Mouse (Mus musculus) activated CD4-positive, CD25-positive, alpha-beta regulatory T cell, adult 9 weeks (primary cell): ENCODE results near the gene Ccdc88b. TPM values are rescaled to one million over a fixed set of nuclear protein-coding genes. Genes with fewer than 3 reads are reported as not detected.

ENCODE experiments used
- polyA plus RNA-seq: library from polyadenylated mRNA; unstranded; fragments of 100-300 nt; shearing (Covaris generic); gene quantifications from one replicate; pipeline ENCODE4 v1.2.1, GENCODE M21; 2017

The Ccdc88b gene
- polyA plus RNA-seq = 64.6 TPM

DNA sequence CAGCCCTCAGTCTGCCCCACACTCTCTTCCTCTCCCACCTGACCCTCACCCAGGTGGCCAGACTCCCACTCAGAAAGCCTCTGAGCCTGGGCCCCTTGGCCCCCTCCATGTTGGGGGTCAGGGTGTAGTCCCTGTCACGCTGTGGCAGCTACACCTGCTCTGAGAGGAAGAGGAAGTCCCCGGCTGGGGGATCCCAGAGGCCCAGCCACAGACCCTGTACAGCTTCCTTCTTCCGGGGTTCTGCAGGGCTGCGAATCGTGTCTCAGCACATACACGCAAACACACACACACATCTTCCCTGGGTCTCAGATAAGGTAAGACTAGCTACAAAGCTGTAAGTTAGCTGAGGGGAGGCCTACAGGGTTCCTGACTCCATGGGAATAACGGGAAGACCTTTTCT, at the start of gene Ccdc88b:
TSS of gene Ccdc88b (minus strand) at position 181 of the 400 bp plus-strand sequence.

DNA sequence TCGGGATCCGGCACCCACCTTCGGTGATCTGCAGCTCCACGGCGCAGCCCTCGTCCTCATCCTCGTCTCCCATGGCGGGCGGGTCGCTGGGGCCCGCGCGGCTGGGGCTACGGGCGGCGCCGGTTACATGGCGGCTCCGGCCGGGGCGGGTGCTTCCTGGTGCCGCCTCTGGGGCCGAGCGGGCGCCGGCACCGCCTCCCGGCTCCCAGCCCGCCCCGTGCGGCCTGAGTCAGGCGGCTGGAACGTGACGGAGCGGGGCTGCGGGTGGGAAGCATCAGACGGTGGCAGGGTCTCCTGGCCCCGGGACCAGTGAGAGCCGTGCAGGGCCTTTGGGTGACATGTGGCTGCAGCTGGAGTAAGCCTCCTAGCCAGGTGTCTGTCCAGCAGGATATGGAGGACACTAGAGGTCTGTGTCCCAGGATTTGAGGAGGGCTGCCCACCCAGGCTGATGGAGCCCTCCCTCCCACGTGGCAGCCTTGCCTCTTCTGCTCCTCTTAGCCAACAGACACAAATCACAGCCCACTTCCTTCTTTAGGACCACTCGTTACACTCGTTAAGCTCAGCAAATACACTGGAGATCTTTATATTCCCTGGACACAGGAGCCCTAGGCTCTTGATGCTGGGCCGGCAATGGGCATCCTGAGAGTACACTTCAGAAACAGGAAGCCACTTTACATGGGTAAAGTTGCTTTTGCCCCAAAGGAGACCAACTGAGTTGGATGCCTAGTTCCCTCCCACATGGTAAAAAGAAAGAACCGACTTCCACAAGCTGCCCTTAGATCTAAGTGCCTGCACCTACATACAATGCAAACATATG, 17.3 kb downstream of the Ccdc88b start, which contains the start of gene Rps6ka4:
TSS of gene Rps6ka4 (minus strand) at position 162 of the 817 bp plus-strand sequence.

Other genes with a start within 250 kb of the Ccdc88b start
- gene Rps6ka4, start 17.6 kb downstream of the Ccdc88b start, polyA plus RNA-seq = 46.0 TPM
- gene Trmt112, start 51.5 kb upstream of the Ccdc88b start, polyA plus RNA-seq = 174 TPM
- 252 TPM for gene Prdx5, start 51.9 kb upstream of the Ccdc88b start, polyA plus RNA-seq
- gene Esrra, start 63.6 kb upstream of the Ccdc88b start, polyA plus RNA-seq = 7.9 TPM
- not detected for gene Catsperz, start 67.2 kb upstream of the Ccdc88b start, polyA plus RNA-seq
- gene Kcnk4, start 76.3 kb upstream of the Ccdc88b start, polyA plus RNA-seq = not detected
- 43.0 TPM for gene Bad, start 83.7 kb upstream of the Ccdc88b start, polyA plus RNA-seq
- gene Gpr137, start 84.3 kb upstream of the Ccdc88b start, polyA plus RNA-seq = 19.9 TPM
- 30.5 TPM for gene Ppp1r14b, start 116.8 kb upstream of the Ccdc88b start, polyA plus RNA-seq
- gene Plcb3, start 118.3 kb upstream of the Ccdc88b start, polyA plus RNA-seq = 14.8 TPM
- 57.8 TPM for gene Fkbp2, start 122.3 kb upstream of the Ccdc88b start, polyA plus RNA-seq
- 1.9 TPM for gene Vegfb, start 129.4 kb upstream of the Ccdc88b start, polyA plus RNA-seq
- 44.5 TPM for gene Dnajc4, start 134.4 kb upstream of the Ccdc88b start, polyA plus RNA-seq
- gene Nudt22, start 137.9 kb upstream of the Ccdc88b start, polyA plus RNA-seq = 32.2 TPM
- 5.9 TPM for gene Trpt1, start 137.9 kb upstream of the Ccdc88b start, polyA plus RNA-seq
- 435 TPM for gene Fermt3, start 161.3 kb upstream of the Ccdc88b start, polyA plus RNA-seq
- 257 TPM for gene Stip1, start 181.8 kb upstream of the Ccdc88b start, polyA plus RNA-seq
- gene Macrod1, start 198.6 kb upstream of the Ccdc88b start, polyA plus RNA-seq = 1.7 TPM
- gene Flrt1, start 247.5 kb upstream of the Ccdc88b start, polyA plus RNA-seq = 0.09 TPM